Mouse (Mus musculus): ENCODE data around the gene Tsen2. TPM values are rescaled to one million over a fixed set of nuclear protein-coding genes. Genes with fewer than 3 reads are reported as not detected.

The Tsen2 gene
- 3.8 and 4.1 TPM in 2 replicates for polyA plus RNA-seq (2012; rRNA removed)

- peak; percentile 88 for DNase-seq (ENCODE audit: low read depth, low spot score)
- WGBS = under 1% methylated on average over 38 of the region's 38 CpGs
Observed at GRCm38 (mm10) chr6:115544442-115544970, at the start of gene Tsen2. Gene Tsen2 (plus strand): TSS chr6:115544664.

- DNase-seq (ENCODE audit: low read depth, low spot score) = no peak
- 80% methylated on average over 14 of the region's 14 CpGs for WGBS
Observed at GRCm38 (mm10) chr6:115499540-115499939, 44.9 kb upstream of the Tsen2 start.

GRCm38 (mm10) chr6:115500234-115500633 lies 44.2 kb upstream of the Tsen2 start:
- no peak for DNase-seq (ENCODE audit: low read depth, low spot score)
- 90% methylated on average over 10 of the region's 10 CpGs for WGBS

- 49% methylated on average over 3 of the region's 3 CpGs for WGBS
- DNase-seq (ENCODE audit: low read depth, low spot score) = no peak
Observed at GRCm38 (mm10) chr6:115501131-115501530, 43.3 kb upstream of the Tsen2 start.

- no peak for DNase-seq (ENCODE audit: low read depth, low spot score)
- 43% methylated on average over 4 of the region's 4 CpGs for WGBS
Observed at GRCm38 (mm10) chr6:115503038-115503437, 41.4 kb upstream of the Tsen2 start.

GRCm38 (mm10) chr6:115503549-115504159 lies 40.8 kb upstream of the Tsen2 start:
- WGBS = 30% methylated on average over 10 of the region's 10 CpGs
- DNase-seq (ENCODE audit: low read depth, low spot score) = no peak

- DNase-seq (ENCODE audit: low read depth, low spot score) = no peak
- 72% methylated on average over 3 of the region's 3 CpGs for WGBS
Observed at GRCm38 (mm10) chr6:115504160-115504558, 40.3 kb upstream of the Tsen2 start.

GRCm38 (mm10) chr6:115504915-115505314 lies 39.5 kb upstream of the Tsen2 start:
- WGBS = 79% methylated on average over 5 of the region's 5 CpGs
- no peak for DNase-seq (ENCODE audit: low read depth, low spot score)

GRCm38 (mm10) chr6:115506425-115506824 lies 38.0 kb upstream of the Tsen2 start:
- 83% methylated on average over 1 of the region's 1 CpGs for WGBS
- no peak for DNase-seq (ENCODE audit: low read depth, low spot score)

GRCm38 (mm10) chr6:115511447-115511846 lies 33.0 kb upstream of the Tsen2 start:
- no peak for DNase-seq (ENCODE audit: low read depth, low spot score)
- 96% methylated on average over 3 of the region's 3 CpGs for WGBS

- DNase-seq (ENCODE audit: low read depth, low spot score) = no peak
- 94% methylated on average over 4 of the region's 4 CpGs for WGBS
Observed at GRCm38 (mm10) chr6:115513207-115513606, 31.3 kb upstream of the Tsen2 start.

- no peak for DNase-seq (ENCODE audit: low read depth, low spot score)
- WGBS = 76% methylated on average over 4 of the region's 4 CpGs
Observed at GRCm38 (mm10) chr6:115517904-115518303, 26.6 kb upstream of the Tsen2 start.

GRCm38 (mm10) chr6:115518352-115518751 lies 26.1 kb upstream of the Tsen2 start:
- DNase-seq (ENCODE audit: low read depth, low spot score) = no peak
- 78% methylated on average over 2 of the region's 2 CpGs for WGBS

GRCm38 (mm10) chr6:115519275-115519699 lies 25.2 kb upstream of the Tsen2 start:
- 25% methylated on average over 12 of the region's 12 CpGs for WGBS

GRCm38 (mm10) chr6:115521923-115522322 lies 22.5 kb upstream of the Tsen2 start:
- no peak for DNase-seq (ENCODE audit: low read depth, low spot score)
- WGBS = 80% methylated on average over 1 of the region's 1 CpGs

More at GRCm38 (mm10) chr6:115519275-115519699, 25.2 kb upstream of the Tsen2 start:
- no peak for DNase-seq (ENCODE audit: low read depth, low spot score)

- DNase-seq (ENCODE audit: low read depth, low spot score) = no peak
- 14% methylated on average over 6 of the region's 6 CpGs for WGBS
Observed at GRCm38 (mm10) chr6:115522691-115523146, 21.7 kb upstream of the Tsen2 start.

GRCm38 (mm10) chr6:115523201-115523600 lies 21.3 kb upstream of the Tsen2 start:
- WGBS = 25% methylated on average over 9 of the region's 9 CpGs
- no peak for DNase-seq (ENCODE audit: low read depth, low spot score)

- DNase-seq (ENCODE audit: low read depth, low spot score) = no peak
- 86% methylated on average over 9 of the region's 9 CpGs for WGBS
Observed at GRCm38 (mm10) chr6:115524449-115524990, 19.9 kb upstream of the Tsen2 start.

- DNase-seq (ENCODE audit: low read depth, low spot score) = no peak
- 73% methylated on average over 3 of the region's 3 CpGs for WGBS
Observed at GRCm38 (mm10) chr6:115527418-115527817, 17.0 kb upstream of the Tsen2 start.

- DNase-seq (ENCODE audit: low read depth, low spot score) = no peak
- 91% methylated on average over 4 of the region's 4 CpGs for WGBS
Observed at GRCm38 (mm10) chr6:115528372-115528771, 16.1 kb upstream of the Tsen2 start.

- no peak for DNase-seq (ENCODE audit: low read depth, low spot score)
- WGBS = 44% methylated on average over 7 of the region's 7 CpGs
Observed at GRCm38 (mm10) chr6:115534617-115535016, 9.8 kb upstream of the Tsen2 start.
